Mouse (Mus musculus): ENCODE results near the gene Pbx4.

The Pbx4 gene

DNA sequence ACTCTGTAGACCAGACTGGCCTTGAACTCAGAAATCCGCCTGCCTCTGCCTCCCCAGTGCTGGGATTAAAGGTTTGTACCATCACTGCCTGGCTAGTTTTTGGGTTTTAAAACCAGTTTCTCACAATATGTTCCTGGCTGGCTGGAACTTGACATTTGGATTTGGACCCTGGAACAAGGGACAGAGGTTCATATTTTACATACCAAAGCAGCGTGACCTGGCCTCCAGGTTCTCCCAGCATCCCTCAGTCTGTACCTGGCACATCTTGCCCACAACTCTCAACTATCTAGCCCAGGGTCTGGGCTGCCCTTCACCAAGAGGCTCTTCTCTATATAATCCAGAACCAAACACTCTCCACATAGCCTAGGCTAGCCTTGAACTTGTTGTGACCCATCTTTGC is 67.6 kb downstream of the Pbx4 start:
- in situ Hi-C loops (cut with MboI, MseI), result no loop called here

DNA sequence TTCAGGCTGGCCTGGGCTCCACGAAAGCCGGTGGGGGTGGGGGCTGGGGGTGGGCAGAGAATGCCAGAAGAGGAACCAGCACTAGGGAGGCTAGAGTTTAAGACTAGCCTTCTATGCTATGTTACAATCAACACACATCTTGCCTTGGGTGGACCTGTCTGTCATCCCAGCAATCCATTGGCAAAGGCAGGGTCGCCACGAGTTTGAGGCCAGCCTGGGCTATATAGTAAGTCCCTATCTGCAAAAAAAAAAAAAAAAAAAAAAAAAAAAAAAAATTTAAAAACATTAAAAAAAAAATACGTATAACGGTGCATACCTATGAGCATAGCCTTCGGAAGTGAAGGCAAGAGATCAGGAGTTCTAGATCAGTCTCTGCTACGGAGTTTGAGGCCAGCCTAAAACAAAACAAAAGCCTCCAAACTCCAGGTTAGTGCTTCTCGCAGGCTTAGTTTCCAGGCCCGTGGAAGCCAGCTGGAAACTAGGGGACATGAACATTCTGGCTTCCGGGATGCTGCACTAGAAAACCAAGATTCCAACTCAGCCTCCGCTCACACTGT is 68.7 kb downstream of the Pbx4 start:
- in situ Hi-C loops (cut with MboI, MseI), result no loop called here

GRCm38 (mm10) chr8:69901484-69902162 is 69.3 kb downstream of the Pbx4 start:
- in situ Hi-C loops (cut with MboI, MseI), result no loop called here

DNA sequence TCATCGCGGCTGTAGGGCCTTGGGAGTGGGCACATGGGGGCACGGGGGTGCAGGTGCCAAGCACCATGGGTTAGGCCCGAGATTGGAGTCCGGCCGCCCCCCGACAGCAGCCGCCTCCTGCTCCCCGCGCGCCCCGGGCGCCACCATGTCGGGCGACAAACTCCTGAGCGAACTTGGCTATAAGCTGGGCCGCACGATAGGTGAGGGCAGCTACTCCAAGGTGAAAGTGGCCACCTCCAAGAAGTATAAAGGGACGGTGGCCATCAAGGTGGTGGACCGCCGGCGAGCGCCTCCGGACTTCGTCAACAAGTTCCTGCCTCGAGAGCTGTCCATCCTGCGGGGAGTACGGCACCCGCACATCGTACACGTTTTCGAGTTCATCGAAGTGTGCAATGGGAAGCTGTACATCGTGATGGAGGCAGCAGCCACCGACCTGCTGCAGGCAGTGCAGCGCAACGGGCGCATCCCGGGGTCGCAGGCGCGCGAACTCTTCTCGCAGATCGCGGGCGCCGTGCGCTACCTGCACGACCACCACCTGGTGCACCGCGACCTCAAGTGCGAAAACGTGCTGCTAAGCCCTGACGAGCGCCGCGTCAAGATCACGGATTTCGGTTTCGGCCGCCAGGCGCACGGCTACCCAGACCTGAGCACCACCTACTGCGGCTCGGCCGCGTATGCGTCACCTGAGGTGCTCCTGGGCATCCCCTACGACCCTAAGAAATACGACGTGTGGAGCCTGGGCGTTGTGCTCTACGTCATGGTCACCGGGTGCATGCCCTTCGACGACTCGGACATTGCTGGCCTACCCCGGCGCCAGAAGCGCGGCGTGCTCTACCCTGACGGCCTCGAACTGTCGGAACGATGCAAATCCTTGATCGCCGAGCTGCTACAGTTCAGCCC is 70.1 kb downstream of the Pbx4 start, which contains the start of the genes Tssk6, Ndufa13 and Yjefn3:
Gene Tssk6 (plus strand): TSS at position 22 of the 900 bp plus-strand sequence.
Gene Ndufa13 (minus strand): TSS at position 396 of the 900 bp plus-strand sequence.
Gene Yjefn3 (minus strand): TSS at position 550 of the 900 bp plus-strand sequence.
- in situ Hi-C loops (cut with MboI, MseI), result no loop called here

DNA sequence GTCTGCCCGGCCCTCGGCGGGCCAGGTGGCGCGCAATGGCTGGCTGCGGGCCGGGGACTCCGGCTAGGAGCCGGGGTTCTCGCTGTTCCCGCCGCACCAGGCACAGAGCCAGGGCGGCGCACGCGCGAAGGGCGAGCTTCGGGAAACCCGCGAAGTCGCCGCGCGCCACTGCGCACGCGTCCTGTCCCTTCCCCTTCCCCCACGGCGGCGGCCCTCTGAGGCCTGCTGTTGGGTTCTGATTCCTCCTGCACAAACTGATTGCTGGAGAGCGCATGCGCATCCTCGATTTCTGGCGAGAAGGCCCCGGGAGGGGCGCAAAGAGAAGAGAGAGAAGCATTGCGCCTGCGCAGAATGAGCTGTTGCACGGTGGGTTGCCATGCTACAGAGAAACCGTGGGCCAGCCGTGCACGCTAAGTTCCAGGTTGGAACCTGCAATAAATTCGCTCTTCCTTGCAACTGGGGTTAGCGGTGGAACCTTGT is 70.8 kb downstream of the Pbx4 start:
- in situ Hi-C loops (cut with MboI, MseI), result no loop called here

- in situ Hi-C loops (cut with MboI, MseI), result no loop called here
Measured at GRCm38 (mm10) chr8:69904096-69904495, 71.8 kb downstream of the Pbx4 start.

- in situ Hi-C loops (cut with MboI, MseI), result no loop called here
Measured at GRCm38 (mm10) chr8:69906260-69906659, 74.0 kb downstream of the Pbx4 start.

GRCm38 (mm10) chr8:69907106-69907505 is 74.8 kb downstream of the Pbx4 start:
- in situ Hi-C loops (cut with MboI, MseI), result no loop called here

DNA sequence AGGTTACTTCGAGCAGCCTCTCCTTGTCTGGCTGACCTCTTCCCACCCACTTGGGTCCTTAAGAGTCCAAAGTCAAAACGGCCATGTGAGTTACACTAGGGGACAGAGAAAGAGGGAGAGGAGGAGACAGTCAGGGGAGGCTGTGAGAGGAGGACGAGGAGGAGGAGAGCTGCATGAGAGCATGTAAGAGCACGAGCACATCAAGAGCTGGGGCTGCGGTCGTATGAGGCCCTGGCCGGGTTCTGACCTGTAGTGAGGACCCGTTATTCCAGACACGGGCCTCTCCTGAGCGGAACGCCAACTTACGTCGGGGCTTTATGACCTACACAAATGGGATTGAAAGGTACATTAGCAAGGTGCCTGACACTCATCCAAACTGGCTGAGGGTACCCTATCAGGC is 79.6 kb downstream of the Pbx4 start:
- in situ Hi-C loops (cut with MboI, MseI), result no loop called here

DNA sequence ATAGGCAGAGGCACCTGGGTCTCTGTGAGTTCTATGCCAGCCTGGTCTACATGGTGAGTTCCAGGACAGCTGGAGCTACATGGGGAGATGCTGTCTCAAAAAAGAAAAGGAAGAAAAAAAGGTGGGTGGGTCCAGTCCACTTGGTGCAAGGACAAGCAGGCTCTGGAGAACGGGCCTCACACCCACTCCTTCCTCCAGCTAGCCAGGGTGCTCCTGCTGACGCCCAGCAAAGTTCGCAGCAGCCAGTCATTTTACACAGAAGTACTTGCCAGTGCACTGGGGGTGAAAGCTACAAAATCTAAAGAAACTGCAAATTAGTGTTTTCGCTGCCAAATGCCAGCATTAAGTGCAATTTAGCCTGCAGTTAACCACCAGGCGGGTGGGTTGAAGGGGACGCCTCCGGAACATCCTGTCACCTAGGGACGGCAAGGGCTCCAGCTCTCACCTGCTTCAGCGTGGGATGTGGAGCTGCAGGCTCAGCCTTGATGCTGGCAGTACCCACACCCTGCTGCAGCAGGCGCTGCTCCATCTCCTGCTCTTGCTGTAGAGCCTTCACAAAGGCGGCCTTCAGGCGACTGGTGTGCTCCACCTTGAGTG is 80.3 kb downstream of the Pbx4 start:
- in situ Hi-C loops (cut with MboI, MseI), result no loop called here

- in situ Hi-C loops (cut with MboI, MseI), result no loop called here
Measured at GRCm38 (mm10) chr8:69914526-69914925, 82.2 kb downstream of the Pbx4 start.

GRCm38 (mm10) chr8:69915748-69916147 is 83.5 kb downstream of the Pbx4 start:
- in situ Hi-C loops (cut with MboI, MseI), result no loop called here

GRCm38 (mm10) chr8:69918506-69918905 is 86.2 kb downstream of the Pbx4 start:
- in situ Hi-C loops (cut with MboI, MseI), result no loop called here

DNA sequence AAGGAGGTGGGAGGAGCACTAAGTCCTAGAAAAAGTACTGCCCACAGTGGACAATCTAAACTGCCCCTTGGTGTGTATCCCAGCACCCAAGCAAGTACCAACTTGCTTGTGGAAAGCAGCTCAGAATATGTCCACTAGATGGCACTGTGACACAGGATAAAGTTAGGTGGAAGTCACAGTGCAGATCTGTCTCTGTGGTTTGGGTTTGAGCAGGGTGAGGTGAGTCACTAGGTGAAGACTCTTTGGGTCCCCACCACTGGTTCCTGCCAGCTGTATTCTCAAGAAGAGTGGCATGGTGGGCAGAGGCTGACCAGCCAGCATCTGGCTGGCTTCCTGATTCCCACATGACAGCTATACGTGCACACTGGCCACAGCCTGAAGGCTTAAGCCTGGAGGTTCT is 86.7 kb downstream of the Pbx4 start:
- in situ Hi-C loops (cut with MboI, MseI), result no loop called here

DNA sequence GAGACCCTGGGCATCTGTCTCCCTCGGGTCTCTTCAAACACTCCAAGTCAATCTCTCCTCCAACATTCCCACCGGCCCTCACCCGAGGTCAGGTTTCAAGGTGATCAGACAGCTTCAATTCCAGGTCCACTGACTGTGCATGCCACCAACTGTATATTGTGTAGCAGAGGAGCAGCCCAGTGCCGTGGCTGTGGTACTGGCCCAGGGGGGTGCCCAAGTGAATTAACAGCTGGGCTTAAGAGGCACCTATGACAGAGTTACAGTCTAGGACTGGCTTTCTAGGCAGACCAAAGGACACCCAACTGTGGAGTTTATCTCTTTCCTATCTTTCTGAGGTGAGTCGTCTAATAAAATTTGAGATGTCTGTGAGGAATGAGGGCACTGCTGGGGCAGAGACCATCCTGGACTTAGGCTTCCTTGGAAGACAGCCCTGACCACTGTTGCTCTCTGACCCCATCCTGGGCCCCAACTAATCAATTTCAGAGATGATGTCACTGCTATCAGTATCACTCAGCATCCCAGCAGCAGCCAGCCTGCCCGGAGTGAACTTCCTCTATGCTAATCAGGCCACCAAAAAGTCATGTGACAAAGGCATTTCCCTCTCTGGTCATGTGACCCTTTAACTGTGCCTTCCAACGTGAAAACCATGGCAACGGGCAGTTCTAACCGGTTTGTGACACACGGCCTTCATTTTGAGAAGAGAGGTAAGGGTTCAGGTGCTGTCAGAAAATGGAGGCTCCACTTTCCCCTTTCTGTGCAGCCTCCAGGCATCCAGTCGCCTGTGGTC is 87.8 kb downstream of the Pbx4 start:
- in situ Hi-C loops (cut with MboI, MseI), result loop anchor here in 1 of 2 experiments (5.0 kb wide), 1 partner anchor 77 kb away; the partner anchor contains the start of gene Gatad2a

- in situ Hi-C loops (cut with MboI, MseI), result loop anchor here in 1 of 2 experiments (5.0 kb wide), 1 partner anchor 76 kb away; the partner anchor contains the start of gene Gatad2a
Measured at GRCm38 (mm10) chr8:69921141-69921540, 88.8 kb downstream of the Pbx4 start.

Data from T-helper 17 cell (primary cell).